Mouse (Mus musculus) heart, postnatal 0 days (tissue): ENCODE measurements around the gene Hnrnpab. TPM values are rescaled to one million over a fixed set of nuclear protein-coding genes. Genes with fewer than 3 reads are reported as not detected.
"Not testable (repeated sequence)": the region's sequence is repeated elsewhere in the genome, so short reads cannot be mapped to it uniquely, and the experiment has no call there.

Source experiments
- ATAC-seq: fragments of 200-750 bp; cut with Nextera tagmentation; 2 replicates; pipeline ENCODE4 v1.8.0; 2017; ENCODE audit warnings: low read depth, moderate number of reproducible peaks, moderate library complexity; ENCODE audit not compliant: insufficient read depth
- DNase-seq: peaks from one replicate; pipeline ENCODE4 v3.0.0-alpha.2; 2016; ENCODE audit warnings: low spot score
- H3K27ac ChIP-seq: fragments of 300-500 bp; sonication (generic); 2 replicates; pipeline ENCODE4 v1.5.1; 2014; ENCODE audit warnings: low read depth, mild to moderate bottlenecking
- H3K27me3 ChIP-seq: fragments of 300-500 bp; sonication (generic); 2 replicates; pipeline ENCODE4 v1.6.1; 2014; ENCODE audit warnings: low read length, mixed read lengths; ENCODE audit not compliant: control insufficient read depth, insufficient read depth
- H3K36me3 ChIP-seq: fragments of 300-500 bp; sonication (generic); replicated peaks from 2 replicates; pipeline ENCODE4 v1.6.1; 2014; ENCODE audit warnings: low read length, mixed read lengths; ENCODE audit not compliant: control insufficient read depth, insufficient read depth
- H3K4me1 ChIP-seq: fragments of 300-500 bp; sonication (generic); 2 replicates; pipeline ENCODE4 v1.6.1; 2014; ENCODE audit warnings: antibody characterized with exemption; ENCODE audit not compliant: control insufficient read depth, insufficient read depth
- H3K4me2 ChIP-seq: fragments of 300-500 bp; sonication (generic); 2 replicates; pipeline ENCODE4 v1.6.1; 2014; ENCODE audit warnings: low read depth, mild to moderate bottlenecking, low read length, moderate library complexity
- H3K4me3 ChIP-seq: fragments of 300-500 bp; sonication (generic); 2 replicates; pipeline ENCODE4 v1.5.1; 2014; ENCODE audit warnings: low read depth, low read length
- H3K9ac ChIP-seq: fragments of 300-500 bp; sonication (generic); replicated peaks from 2 replicates; pipeline ENCODE4 v1.6.1; 2014; ENCODE audit warnings: low read depth, low read length, mixed read lengths
- H3K9me3 ChIP-seq: fragments of 300-500 bp; sonication (generic); replicated peaks from 2 replicates; pipeline ENCODE4 v1.6.1; 2016; ENCODE audit warnings: low read length; ENCODE audit not compliant: control insufficient read depth
- CTCF ChIP-seq: IDR thresholded peaks from 2 replicates; pipeline ENCODE4 v1.5.1; 2016; ENCODE audit warnings: antibody characterized with exemption, control low read depth, low read depth
- EP300 ChIP-seq: IDR thresholded peaks from 2 replicates; pipeline ENCODE4 v1.6.1; 2016; ENCODE audit warnings: antibody characterized with exemption, low read depth
- WGBS: fragments of 180-500 bp; shearing (Covaris S2); extraction: QIAGEN DNeasy Blood & Tissue Kit; methylation state at CpG from one replicate; pipeline ENCODE4 v1.1.7; 2014; 5-methylcytosine and 5-hydroxymethylcytosine counted together
- polyA plus RNA-seq: library from polyadenylated mRNA; unstranded; fragments of >200 nt; fragmentation: Nextera tagmentation; extraction: Ambion mirVana; gene quantifications from 2 replicates; pipeline ENCODE4 v1.2.1, GENCODE M21; 2015
- total RNA-seq: library from RNA; depleted of rRNA; stranded (reverse); fragments of >200 nt; gene quantifications from 2 replicates; pipeline ENCODE4 v1.2.3, GENCODE M21; 2014; ENCODE audit warnings: low replicate concordance

Hnrnpab gene
- total and polyA plus RNA-seq, 2 experiments from 2014 or later = 136 to 159 TPM

GRCm38 (mm10) chr11:51633721-51634120 is 27.1 kb upstream of the Hnrnpab start:
- Histone ChIP-seq H3K4me1 (peaks cover 25% of the 10 kb centered on the region), H3K4me3 (no peak overlapping the region), H3K36me3 (peaks cover 9% of the 10 kb centered on the region), H3K9ac (no peak overlapping the region), H3K4me2 (no peak overlapping the region), H3K9me3 (no peaks in the 10 kb centered on the region), H3K27ac (no peak overlapping the region), H3K27me3 (no peaks in the 10 kb centered on the region)
- DNase-seq (no peak), ATAC-seq (no peak)
- TF ChIP-seq EP300 (no peak), CTCF (no peak)
- WGBS = 85% methylated on average over 3 of the region's 3 CpGs

- H3K4me3 ChIP-seq, H3K9ac ChIP-seq, H3K4me2 ChIP-seq, DNase-seq, ATAC-seq, H3K27ac ChIP-seq, H3K9me3 ChIP-seq, H3K27me3 ChIP-seq: not testable (repeated sequence)
- WGBS = 88% methylated on average over 7 of the region's 7 CpGs
- peaks cover 11% of the 10 kb centered on the region for H3K36me3 ChIP-seq
- H3K4me1 ChIP-seq = peaks cover 24% of the 10 kb centered on the region
Observed at GRCm38 (mm10) chr11:51633200-51633599, 26.6 kb upstream of the Hnrnpab start.

- Histone ChIP-seq H3K9me3 (no peaks in the 10 kb centered on the region), H3K36me3 (peaks cover 20% of the 10 kb centered on the region), H3K9ac (no peak overlapping the region), H3K4me2 (no peak overlapping the region), H3K27ac (peak overlapping the region; percentile 30), H3K4me1 (peaks cover 17% of the 10 kb centered on the region), H3K4me3 (no peak overlapping the region), H3K27me3 (no peaks in the 10 kb centered on the region)
- TF ChIP-seq EP300 (no peak), CTCF (no peak)
- DNase-seq (no peak), ATAC-seq (no peak)
- 74% methylated on average over 6 of the region's 6 CpGs for WGBS
Observed at GRCm38 (mm10) chr11:51632130-51632753, 25.6 kb upstream of the Hnrnpab start.

GRCm38 (mm10) chr11:51629651-51630314 is 23.1 kb upstream of the Hnrnpab start:
- H3K36me3 ChIP-seq = peaks cover 41% of the 10 kb centered on the region

GRCm38 (mm10) chr11:51627907-51628306 is 21.3 kb upstream of the Hnrnpab start:
- ATAC-seq (no peak), DNase-seq (no peak)
- H3K4me2 ChIP-seq = no peak overlapping the region
- WGBS = 75% methylated on average over 8 of the region's 8 CpGs
- no peak overlapping the region for H3K4me3 ChIP-seq
- H3K4me1 ChIP-seq = 0 out of 2 replicates have a peak, but pooled peaks cover 7% of the 10 kb centered on the region
- no peaks in the 10 kb centered on the region for H3K27me3 ChIP-seq
- peaks cover 60% of the 10 kb centered on the region for H3K36me3 ChIP-seq
- TF ChIP-seq CTCF (no peak), EP300 (no peak)
- H3K9me3 ChIP-seq = no peaks in the 10 kb centered on the region
- no peak overlapping the region for H3K27ac ChIP-seq
- no peak overlapping the region for H3K9ac ChIP-seq

More at GRCm38 (mm10) chr11:51629651-51630314, 23.1 kb upstream of the Hnrnpab start:
- no peaks in the 10 kb centered on the region for H3K27me3 ChIP-seq
- no peak overlapping the region for H3K27ac ChIP-seq
- no peaks in the 10 kb centered on the region for H3K9me3 ChIP-seq
- peaks cover 13% of the 10 kb centered on the region; the same call in 1 of the 2 replicates for H3K4me1 ChIP-seq
- no peak overlapping the region for H3K4me2 ChIP-seq
- 69% methylated on average over 15 of the region's 15 CpGs for WGBS
- no peak overlapping the region for H3K9ac ChIP-seq
- H3K4me3 ChIP-seq = no peak overlapping the region
- no peak for TF ChIP-seq EP300
- TF ChIP-seq CTCF = no peak
- DNase-seq = no peak
- ATAC-seq = no peak

- H3K9ac ChIP-seq = no peak overlapping the region
- no peaks in the 10 kb centered on the region for H3K9me3 ChIP-seq
- WGBS = 95% methylated on average over 9 of the region's 9 CpGs
- no peak overlapping the region for H3K27ac ChIP-seq
- TF ChIP-seq EP300 (no peak), CTCF (no peak)
- peaks cover 65% of the 10 kb centered on the region for H3K36me3 ChIP-seq
- H3K27me3 ChIP-seq = no peaks in the 10 kb centered on the region
- 0 out of 2 replicates have a peak, but pooled peaks cover 7% of the 10 kb centered on the region for H3K4me1 ChIP-seq
- no peak overlapping the region for H3K4me2 ChIP-seq
- H3K4me3 ChIP-seq = no peak overlapping the region
- ATAC-seq (no peak), DNase-seq (no peak)
Observed at GRCm38 (mm10) chr11:51627425-51627824, 20.8 kb upstream of the Hnrnpab start.
